Mouse (Mus musculus) olfactory bulb, adult 2 months (tissue): ENCODE measurements around the gene Gltpd2. TPM values are rescaled to one million over a fixed set of nuclear protein-coding genes. Genes with fewer than 3 reads are reported as not detected.

Experiments
- H3K27ac ChIP-seq: fragments of 200-500 bp; 2 replicates; pipeline ENCODE4 v1.5.1; 2012; ENCODE audit warnings: low read depth, low read length; ENCODE audit not compliant: insufficient read depth
- H3K4me1 ChIP-seq: fragments of 200-500 bp; 2 replicates; pipeline ENCODE4 v1.6.1; 2012; ENCODE audit warnings: low read length; ENCODE audit not compliant: control insufficient read depth, insufficient read depth
- H3K4me3 ChIP-seq: fragments of 200-500 bp; 2 replicates; pipeline ENCODE4 v1.5.1; 2012; ENCODE audit warnings: mild to moderate bottlenecking, low read depth, low read length, moderate library complexity; ENCODE audit not compliant: insufficient read depth
- CTCF ChIP-seq: fragments of 200-500 bp; IDR thresholded peaks from 2 replicates; pipeline ENCODE4 v1.5.1; 2012; ENCODE audit warnings: low read depth, mild to moderate bottlenecking, low read length, moderate library complexity; ENCODE audit not compliant: insufficient read depth
- POLR2A ChIP-seq: fragments of 200-500 bp; IDR thresholded peaks from 2 replicates; pipeline ENCODE4 v1.6.1; 2012; ENCODE audit warnings: mild to moderate bottlenecking, low read depth, low read length, moderate library complexity; ENCODE audit not compliant: insufficient read depth
- WGBS: fragments of 180-500 bp; shearing (Covaris S2); methylation state at CpG from one replicate; pipeline ENCODE4 v1.1.7; 2018; 5-methylcytosine and 5-hydroxymethylcytosine counted together
- polyA plus RNA-seq: library from polyadenylated mRNA; stranded (reverse); fragments of >200 nt; gene quantifications from 2 replicates; pipeline ENCODE4 v1.2.4, GENCODE M21; 2012; ENCODE audit warnings: low replicate concordance; ENCODE audit not compliant: missing spikeins, insufficient read depth, insufficient read length

Gltpd2 gene
- polyA plus RNA-seq, 1 experiment: not detected

DNA sequence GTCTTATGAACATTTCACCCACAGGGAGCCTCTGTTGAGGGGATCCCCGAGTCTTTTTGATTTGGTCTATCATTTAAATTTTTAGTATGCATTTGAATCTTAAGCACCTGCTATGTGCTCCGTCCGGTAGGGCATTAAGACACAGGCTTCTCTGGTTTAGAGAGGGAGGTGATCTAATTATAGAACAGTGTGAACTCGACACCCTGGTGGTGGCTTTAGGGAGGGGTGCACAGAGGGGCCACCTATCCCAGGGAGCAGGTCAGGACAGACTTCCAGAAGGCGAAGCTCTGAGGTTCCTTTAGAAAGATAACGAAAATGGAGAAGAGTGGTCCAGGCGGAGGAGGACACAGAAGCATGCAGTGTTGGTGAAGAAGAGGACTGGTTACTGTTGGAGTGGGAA lies 25.5 kb downstream of the Gltpd2 start:
- Histone ChIP-seq H3K27ac (no peak overlapping the region), H3K4me3 (no peak overlapping the region), H3K4me1 (peaks cover 8% of the 10 kb centered on the region)
- TF ChIP-seq POLR2A: no peak
- 70% methylated on average over 7 of the region's 7 CpGs for WGBS

DNA sequence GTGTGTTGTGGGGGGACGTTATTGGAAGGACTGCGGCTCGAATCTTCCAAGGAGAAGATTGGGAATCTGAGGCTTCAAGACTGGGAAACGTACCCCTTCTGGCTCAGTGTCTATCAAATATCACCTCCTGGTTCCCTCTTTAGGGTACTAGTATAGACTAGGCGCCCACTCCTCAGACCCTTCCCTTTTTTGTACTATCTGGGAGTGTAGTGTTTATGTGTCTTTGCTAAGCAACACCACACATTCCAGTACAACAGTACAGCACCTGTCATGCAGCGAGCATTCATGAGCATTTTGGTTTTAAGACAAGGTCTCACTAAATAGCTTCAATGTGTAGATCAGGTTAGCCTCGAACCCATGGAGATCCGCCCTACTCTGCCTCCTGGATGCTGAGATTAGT lies 32.5 kb downstream of the Gltpd2 start:
- no peak overlapping the region for H3K27ac ChIP-seq
- WGBS: 92% methylated on average over 8 of the region's 8 CpGs
- H3K4me1 ChIP-seq: peaks cover 3% of the 10 kb centered on the region; the same call in 1 of the 2 replicates
- TF ChIP-seq CTCF: no peak
- TF ChIP-seq POLR2A: no peak
- no peak overlapping the region for H3K4me3 ChIP-seq

DNA sequence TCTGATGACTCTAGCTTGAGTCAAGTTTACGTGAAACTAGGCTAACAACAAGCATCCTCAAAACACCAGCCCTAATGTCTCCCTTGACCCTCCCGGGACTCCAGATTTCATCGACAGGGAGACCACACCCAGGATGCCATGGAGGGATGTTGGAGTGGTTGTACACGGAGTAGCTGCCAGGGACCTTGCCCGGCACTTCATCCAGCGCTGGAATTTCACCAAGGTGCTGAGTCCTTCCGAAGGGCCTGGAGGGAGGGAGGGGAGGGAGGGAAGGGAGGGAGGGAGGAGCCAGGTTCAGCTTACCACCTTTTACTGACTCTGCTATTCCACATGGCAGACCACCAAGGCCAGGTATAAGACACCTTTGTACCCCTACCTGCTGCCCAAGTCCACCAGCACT lies 34.9 kb downstream of the Gltpd2 start:
- H3K4me3 ChIP-seq: no peak overlapping the region
- WGBS: 57% methylated on average over 7 of the region's 7 CpGs
- no peaks in the 10 kb centered on the region for H3K4me1 ChIP-seq
- TF ChIP-seq CTCF (no peak), POLR2A (no peak)
- H3K27ac ChIP-seq: no peak overlapping the region

DNA sequence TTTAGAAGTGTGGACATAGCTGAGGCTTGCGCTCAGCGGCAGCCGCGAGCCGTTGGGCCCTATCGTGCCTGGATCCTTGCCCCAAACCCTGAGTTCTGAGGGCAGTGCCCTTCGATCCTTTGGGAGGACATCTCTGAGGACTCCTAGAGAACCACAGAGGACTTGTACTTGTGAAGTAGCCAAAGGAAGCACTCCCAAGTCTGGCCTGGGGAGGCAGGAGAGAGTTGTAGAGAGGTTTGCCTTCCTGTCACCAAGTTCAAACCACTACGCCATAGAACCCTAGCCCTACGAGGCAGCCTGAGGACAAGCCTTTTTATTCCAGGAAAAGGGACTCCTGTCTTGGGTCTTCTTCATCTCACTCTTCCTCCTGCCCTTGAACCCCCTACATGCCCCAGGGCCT lies 38.5 kb downstream of the Gltpd2 start:
- no peaks in the 10 kb centered on the region; the same call in 1 of the 2 replicates for H3K4me1 ChIP-seq
- TF ChIP-seq POLR2A (no peak), CTCF (no peak)
- no peak overlapping the region for H3K4me3 ChIP-seq
- no peak overlapping the region for H3K27ac ChIP-seq
- 94% methylated on average over 9 of the region's 9 CpGs for WGBS

DNA sequence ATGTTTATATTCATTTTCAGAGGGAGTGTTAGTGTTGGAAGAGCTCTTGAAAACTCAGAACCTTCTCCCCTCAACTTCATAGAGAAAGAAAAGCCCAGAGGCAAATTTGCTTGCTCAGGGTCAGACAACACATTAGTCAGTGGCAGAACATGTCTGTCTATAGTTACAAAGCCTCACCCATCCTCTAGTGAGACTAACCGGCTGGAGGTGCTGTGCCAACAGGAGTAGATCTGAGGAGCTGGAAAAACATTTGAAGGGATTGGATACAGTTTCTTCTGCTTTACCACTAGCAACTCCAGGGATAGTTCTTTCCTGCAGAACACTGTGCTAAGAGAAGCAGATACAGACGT lies 42.9 kb downstream of the Gltpd2 start:
- 1% methylated on average over 2 of the region's 2 CpGs for WGBS
- peak overlapping the region; percentile 78 for H3K4me3 ChIP-seq
- TF ChIP-seq CTCF (no peak), POLR2A (no peak)
- peaks cover 7% of the 10 kb centered on the region for H3K4me1 ChIP-seq
- H3K27ac ChIP-seq: peak overlapping the region; percentile 90

DNA sequence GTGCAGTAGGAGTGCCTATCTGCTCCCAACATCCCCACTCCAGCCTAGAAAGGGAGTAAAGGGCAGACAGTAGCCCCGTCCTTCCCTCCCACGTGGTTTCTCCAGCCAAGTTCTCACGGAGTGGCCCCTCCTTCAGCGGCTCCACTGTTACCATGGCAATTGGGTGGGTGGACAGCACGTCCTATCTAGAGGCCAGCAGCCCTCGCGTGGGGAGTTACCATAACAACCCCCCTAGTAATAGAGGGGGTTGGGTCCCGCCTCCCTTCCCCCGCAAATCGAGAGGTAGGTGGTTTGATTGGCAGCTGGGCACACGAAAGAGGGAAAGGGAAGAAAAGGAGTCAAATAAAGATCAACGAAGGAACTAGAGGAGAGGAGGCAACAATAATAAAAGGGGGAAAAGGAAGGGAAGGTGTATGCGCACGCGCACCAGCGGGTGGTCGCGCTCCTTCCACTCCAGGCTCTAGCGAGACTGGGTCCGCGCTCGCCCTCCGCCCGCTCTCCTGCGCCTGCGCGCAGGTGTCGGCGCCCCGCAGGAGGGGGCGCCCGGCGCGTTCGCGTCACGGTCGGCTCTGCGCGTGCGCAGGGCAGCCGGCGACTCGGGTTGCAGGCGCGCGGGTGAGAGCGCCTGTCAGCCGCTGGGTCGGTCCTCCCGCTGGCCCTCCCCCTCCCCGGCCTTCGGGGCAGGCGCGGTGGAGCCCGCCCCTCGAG lies 43.4 kb downstream of the Gltpd2 start, which contains the start of gene Mink1:
Mink1 (plus strand) TSS at position 595 of the 708 bp plus-strand sequence.
- peak; percentile 94 for TF ChIP-seq POLR2A
- no peak for TF ChIP-seq CTCF
- WGBS: under 1% methylated on average over 56 of the region's 57 CpGs
- H3K27ac ChIP-seq: peak within 1 kb of the TSS; percentile 90

DNA sequence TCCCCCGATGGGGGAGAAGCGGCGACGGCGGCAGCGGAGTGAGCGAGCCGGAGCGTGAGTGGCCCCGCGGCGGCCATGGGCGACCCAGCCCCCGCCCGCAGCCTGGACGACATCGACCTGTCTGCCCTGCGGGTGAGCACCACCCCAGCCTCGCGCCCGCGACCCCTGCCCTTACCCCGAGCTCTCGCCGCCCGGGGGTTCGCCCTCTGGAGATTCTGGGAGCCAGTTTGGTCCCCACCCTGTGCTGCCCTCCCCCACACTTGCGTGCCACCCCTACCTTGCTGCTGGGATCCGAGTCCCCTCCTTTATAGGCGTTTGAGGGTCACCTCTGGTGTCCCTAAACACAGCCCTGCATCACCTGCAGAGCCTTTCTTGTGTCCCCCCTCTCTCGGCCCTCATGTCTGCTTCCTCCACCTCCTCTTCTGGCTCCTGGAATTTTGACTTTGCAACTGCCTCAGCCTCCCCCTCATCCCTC lies 44.0 kb downstream of the Gltpd2 start:
- under 1% methylated on average over 31 of the region's 31 CpGs for WGBS
- H3K4me3 ChIP-seq: peak overlapping the region; percentile 78
- no peak for TF ChIP-seq CTCF
- no peak for TF ChIP-seq POLR2A
- H3K4me1 ChIP-seq: peaks cover 9% of the 10 kb centered on the region
- peak overlapping the region; percentile 63 for H3K27ac ChIP-seq

More for the DNA sequence above, 43.4 kb downstream of the Gltpd2 start, which contains the start of gene Mink1:
- H3K4me1 ChIP-seq: peaks cover 9% of the 10 kb centered on the region
- H3K4me3 ChIP-seq: peak within 1 kb of the TSS; percentile 78

DNA sequence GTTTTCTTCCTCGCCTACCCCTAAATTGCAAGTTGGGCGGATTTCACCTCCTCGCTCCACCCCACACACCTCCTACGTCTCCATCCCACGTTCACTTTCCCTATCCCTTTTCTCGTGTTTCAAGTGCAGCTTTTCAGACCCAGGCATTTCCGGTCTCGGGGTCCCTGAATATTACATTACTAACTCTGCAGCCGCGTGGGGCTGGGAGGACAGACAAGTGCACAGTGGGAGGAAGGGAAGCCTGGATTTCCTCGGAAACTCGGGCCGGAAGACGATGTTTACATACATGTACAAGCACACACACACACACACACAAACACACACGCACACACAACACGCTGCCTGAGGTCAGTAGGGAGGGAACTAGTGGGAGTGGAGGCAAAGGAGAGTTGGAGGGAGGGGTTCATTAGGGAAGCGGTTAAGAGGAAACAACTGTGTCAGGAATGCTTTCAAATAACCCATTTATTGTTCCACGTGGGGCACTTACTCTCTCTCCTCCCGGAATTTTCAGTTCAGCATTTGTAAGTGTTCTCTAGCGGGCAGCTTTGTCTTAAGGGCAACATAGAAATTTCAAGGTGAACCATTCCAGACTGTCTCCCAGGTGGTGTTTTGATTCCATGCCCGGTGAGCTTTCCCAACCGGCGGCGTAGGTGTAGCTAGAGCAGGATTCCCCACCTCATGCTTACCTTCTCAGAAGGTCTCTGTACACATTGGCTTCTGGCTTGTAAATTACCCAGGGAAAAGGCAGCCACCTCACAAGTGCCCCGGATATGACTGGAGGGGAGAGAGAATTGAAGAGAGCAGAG lies 44.7 kb downstream of the Gltpd2 start:
- Histone ChIP-seq H3K27ac (peak overlapping the region; percentile 63), H3K4me1 (peaks cover 9% of the 10 kb centered on the region), H3K4me3 (peak overlapping the region; percentile 78)
- TF ChIP-seq CTCF (no peak), POLR2A (no peak)
- WGBS: under 1% methylated on average over 25 of the region's 25 CpGs
